Mouse (Mus musculus): ENCODE results near the gene Tmem63c. TPM values are rescaled to one million over a fixed set of nuclear protein-coding genes. Genes with fewer than 3 reads are reported as not detected.

Gene Tmem63c
- polyA plus RNA-seq, 1 experiment from 2014 or later, result not detected

- Histone ChIP-seq H3K4me1 (ENCODE audit: insufficient read depth) (no peaks in the 10 kb centered on the region), H3K36me3 (ENCODE audit: insufficient read depth) (no peaks in the 10 kb centered on the region), H3K4me2 (no peak overlapping the region), H3K4me3 (ENCODE audit: low read depth, low read length) (no peak overlapping the region), H3K9ac (no peak overlapping the region), H3K27ac (ENCODE audit: low read depth) (no peak overlapping the region), H3K27me3 (ENCODE audit: insufficient read depth, low read length) (no peaks in the 10 kb centered on the region), H3K9me3 (ENCODE audit: low read depth, low read length) (no peaks in the 10 kb centered on the region)
- TF ChIP-seq CTCF (IDR thresholded peaks at IDR 0.05; ENCODE audit: low read depth), result peak; percentile 49
- no peak for ATAC-seq (ENCODE audit: insufficient read depth)
- WGBS, result 48% methylated on average over 5 of the region's 5 CpGs
- peak; percentile 70 for DNase-seq
These were observed 20.8 kb upstream of the Tmem63c start for GRCm38 (mm10) chr12:87000151-87000839.

GRCm38 (mm10) chr12:87000840-87001176, 20.3 kb upstream of the Tmem63c start:
- Histone ChIP-seq H3K4me2 (no peak overlapping the region), H3K36me3 (ENCODE audit: insufficient read depth) (no peaks in the 10 kb centered on the region), H3K27me3 (ENCODE audit: insufficient read depth, low read length) (no peaks in the 10 kb centered on the region), H3K9ac (no peak overlapping the region), H3K4me3 (ENCODE audit: low read depth, low read length) (no peak overlapping the region), H3K27ac (ENCODE audit: low read depth) (no peak overlapping the region), H3K4me1 (ENCODE audit: insufficient read depth) (no peaks in the 10 kb centered on the region), H3K9me3 (ENCODE audit: low read depth, low read length) (no peaks in the 10 kb centered on the region)
- ATAC-seq (ENCODE audit: insufficient read depth), result no peak
- no peak for DNase-seq
- WGBS, result 42% methylated on average over 6 of the region's 6 CpGs
- peak; percentile 1; the same call in 1 of the 2 replicates for TF ChIP-seq CTCF (IDR thresholded peaks at IDR 0.05; ENCODE audit: low read depth)

- H3K27ac ChIP-seq (ENCODE audit: low read depth), result no peak overlapping the region
- no peaks in the 10 kb centered on the region for H3K9me3 ChIP-seq (ENCODE audit: low read depth, low read length)
- no peak for DNase-seq
- no peaks in the 10 kb centered on the region for H3K27me3 ChIP-seq (ENCODE audit: insufficient read depth, low read length)
- ATAC-seq (ENCODE audit: insufficient read depth), result no peak
- H3K4me2 ChIP-seq, result no peak overlapping the region
- H3K4me3 ChIP-seq (ENCODE audit: low read depth, low read length), result no peak overlapping the region
- TF ChIP-seq CTCF (IDR thresholded peaks at IDR 0.05; ENCODE audit: low read depth), result no peak
- H3K4me1 ChIP-seq (ENCODE audit: insufficient read depth), result no peaks in the 10 kb centered on the region
- 45% methylated on average over 7 of the region's 7 CpGs for WGBS
- H3K9ac ChIP-seq, result no peak overlapping the region
- H3K36me3 ChIP-seq (ENCODE audit: insufficient read depth), result no peaks in the 10 kb centered on the region
These were observed 18.9 kb upstream of the Tmem63c start for GRCm38 (mm10) chr12:87002209-87002608.

GRCm38 (mm10) chr12:87002815-87003214, 18.3 kb upstream of the Tmem63c start:
- Histone ChIP-seq H3K36me3 (ENCODE audit: insufficient read depth) (no peaks in the 10 kb centered on the region), H3K4me1 (ENCODE audit: insufficient read depth) (no peaks in the 10 kb centered on the region), H3K27ac (ENCODE audit: low read depth) (no peak overlapping the region), H3K9me3 (ENCODE audit: low read depth, low read length) (no peaks in the 10 kb centered on the region), H3K27me3 (ENCODE audit: insufficient read depth, low read length) (no peaks in the 10 kb centered on the region), H3K4me2 (no peak overlapping the region), H3K9ac (no peak overlapping the region), H3K4me3 (ENCODE audit: low read depth, low read length) (no peak overlapping the region)
- DNase-seq (no peak), ATAC-seq (ENCODE audit: insufficient read depth) (no peak)
- WGBS, result 67% methylated on average over 7 of the region's 7 CpGs
- TF ChIP-seq CTCF (IDR thresholded peaks at IDR 0.05; ENCODE audit: low read depth), result no peak

GRCm38 (mm10) chr12:87003606-87004005, 17.5 kb upstream of the Tmem63c start:
- no peak for TF ChIP-seq CTCF (IDR thresholded peaks at IDR 0.05; ENCODE audit: low read depth)
- 52% methylated on average over 3 of the region's 3 CpGs for WGBS
- ATAC-seq (ENCODE audit: insufficient read depth) (no peak), DNase-seq (no peak)
- Histone ChIP-seq H3K4me1 (ENCODE audit: insufficient read depth) (no peaks in the 10 kb centered on the region), H3K27ac (ENCODE audit: low read depth) (no peak overlapping the region), H3K9me3 (ENCODE audit: low read depth, low read length) (no peaks in the 10 kb centered on the region), H3K36me3 (ENCODE audit: insufficient read depth) (no peaks in the 10 kb centered on the region), H3K4me3 (ENCODE audit: low read depth, low read length) (no peak overlapping the region), H3K27me3 (ENCODE audit: insufficient read depth, low read length) (no peaks in the 10 kb centered on the region), H3K9ac (no peak overlapping the region), H3K4me2 (no peak overlapping the region)

GRCm38 (mm10) chr12:87004596-87004995, 16.5 kb upstream of the Tmem63c start:
- no peaks in the 10 kb centered on the region for H3K4me1 ChIP-seq (ENCODE audit: insufficient read depth)
- WGBS, result 72% methylated on average over 4 of the region's 4 CpGs
- no peak for TF ChIP-seq CTCF (IDR thresholded peaks at IDR 0.05; ENCODE audit: low read depth)
- no peaks in the 10 kb centered on the region for H3K27me3 ChIP-seq (ENCODE audit: insufficient read depth, low read length)
- no peak for DNase-seq
- H3K4me2 ChIP-seq, result no peak overlapping the region
- H3K36me3 ChIP-seq (ENCODE audit: insufficient read depth), result no peaks in the 10 kb centered on the region
- no peaks in the 10 kb centered on the region for H3K9me3 ChIP-seq (ENCODE audit: low read depth, low read length)
- no peak for ATAC-seq (ENCODE audit: insufficient read depth)
- H3K27ac ChIP-seq (ENCODE audit: low read depth), result no peak overlapping the region
- no peak overlapping the region for H3K4me3 ChIP-seq (ENCODE audit: low read depth, low read length)
- no peak overlapping the region for H3K9ac ChIP-seq

GRCm38 (mm10) chr12:87017041-87017440, 4.1 kb upstream of the Tmem63c start:
- H3K9ac ChIP-seq, result no peak overlapping the region
- no peaks in the 10 kb centered on the region for H3K36me3 ChIP-seq (ENCODE audit: insufficient read depth)
- no peaks in the 10 kb centered on the region for H3K4me1 ChIP-seq (ENCODE audit: insufficient read depth)
- DNase-seq (peak; percentile 22), ATAC-seq (ENCODE audit: insufficient read depth) (no peak)
- H3K27me3 ChIP-seq (ENCODE audit: insufficient read depth, low read length), result no peaks in the 10 kb centered on the region
- H3K4me3 ChIP-seq (ENCODE audit: low read depth, low read length), result no peak overlapping the region
- H3K4me2 ChIP-seq, result no peak overlapping the region
- no peaks in the 10 kb centered on the region for H3K9me3 ChIP-seq (ENCODE audit: low read depth, low read length)
- WGBS, result 38% methylated on average over 3 of the region's 3 CpGs
- H3K27ac ChIP-seq (ENCODE audit: low read depth), result no peak overlapping the region
- peak; percentile 58 for TF ChIP-seq CTCF (IDR thresholded peaks at IDR 0.05; ENCODE audit: low read depth)

Data from lung, embryonic 14.5 days (tissue).